Mouse (Mus musculus) liver, embryonic 14.5 days (tissue): ENCODE measurements around the gene Ltn1.

Experiments
- CTCF ChIP-seq: IDR thresholded peaks from 2 replicates; pipeline ENCODE4 v1.5.1; 2016; ENCODE audit warnings: antibody characterized with exemption, low read depth, control low read depth
- EP300 ChIP-seq: IDR thresholded peaks from 2 replicates; pipeline ENCODE4 v1.6.1; 2016; ENCODE audit warnings: antibody characterized with exemption, low read depth

DNA sequence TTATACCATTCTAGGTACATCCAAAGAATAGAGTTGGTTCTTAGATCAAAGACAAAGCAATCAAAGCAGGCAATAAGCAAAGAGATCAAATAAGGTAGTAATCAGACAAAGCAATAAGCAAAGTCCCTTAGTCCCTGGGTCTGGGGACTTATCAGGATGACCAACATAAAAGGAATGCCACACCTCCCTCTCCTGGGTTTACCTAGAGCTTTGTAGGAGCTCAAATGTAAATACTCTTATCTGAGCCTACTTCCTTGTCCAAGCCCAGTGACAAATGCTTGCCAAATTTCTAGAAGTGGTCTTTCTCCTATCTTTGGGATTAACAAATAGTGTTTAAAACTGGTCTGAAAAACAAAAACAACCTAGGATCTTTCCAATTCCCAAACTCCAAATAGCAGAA is 10.8 kb upstream of the Ltn1 start:
- no peak for TF ChIP-seq CTCF
- TF ChIP-seq EP300 = no peak
